Mouse (Mus musculus): ENCODE measurements around the gene Sit1. TPM values are rescaled to one million over a fixed set of nuclear protein-coding genes. Genes with fewer than 3 reads are reported as not detected.

The Sit1 gene
- polyA plus RNA-seq, 1 experiment, result not detected

DNA sequence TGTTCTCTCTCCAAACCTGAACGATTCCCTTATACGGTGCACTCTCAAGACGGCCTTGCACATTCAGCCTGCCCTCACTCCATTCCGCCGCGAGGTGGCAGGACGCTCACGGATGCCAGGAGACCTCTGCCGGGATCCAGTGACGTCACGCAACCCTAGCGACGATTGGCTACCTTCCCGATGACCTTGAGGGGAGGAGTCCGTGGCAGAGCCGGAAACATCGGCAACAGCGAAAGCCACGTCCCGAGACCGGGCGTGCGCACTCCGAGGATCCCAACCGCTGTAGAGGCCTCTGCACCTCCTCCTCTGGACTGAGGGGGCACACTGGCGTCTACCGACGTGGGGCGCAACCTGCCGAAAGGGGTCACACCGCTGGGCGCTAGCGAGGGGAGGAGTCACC, 41.5 kb downstream of the Sit1 start:
- Histone ChIP-seq H3K4me3 (replicated peaks; ENCODE audit: control insufficient read depth, low read depth, low read length) (peak overlapping the region; percentile 75), H3K4me1 (ENCODE audit: control insufficient read depth, insufficient read depth, low read length) (no peaks in the 10 kb centered on the region), H3K27ac (ENCODE audit: control insufficient read depth, insufficient read depth, low read depth, low read length, poor library complexity) (peak overlapping the region; percentile 79)
- 1% methylated on average over 33 of the region's 33 CpGs for WGBS
- TF ChIP-seq POLR2A (IDR thresholded peaks at IDR 0.05; ENCODE audit: borderline replicate concordance, control insufficient read depth, low read depth, low read length), result peak; percentile 91; the same call in 1 of the 2 replicates
- peak; percentile 99 for TF ChIP-seq CTCF (IDR thresholded peaks at IDR 0.05; ENCODE audit: control insufficient read depth, insufficient read depth, low read length)

DNA sequence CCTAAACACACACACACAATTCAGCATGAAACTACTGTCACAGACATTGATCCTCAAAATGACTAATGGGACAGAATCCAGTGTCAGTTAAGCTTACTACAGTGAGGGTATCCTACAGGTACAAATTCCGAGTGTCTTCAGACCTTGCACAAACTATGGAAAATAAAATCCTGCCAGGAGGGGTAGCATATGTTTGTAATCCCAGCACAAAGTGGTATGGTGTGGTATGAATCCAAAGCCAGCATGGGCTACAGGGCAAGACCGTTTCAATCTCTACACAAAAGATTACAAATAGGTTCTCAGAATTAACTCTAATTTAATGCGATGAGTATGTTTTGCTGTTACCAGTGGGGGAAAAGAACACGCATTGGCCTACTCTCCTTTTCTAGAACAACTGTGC, 41.9 kb downstream of the Sit1 start, which contains the start of gene Tesk1:
Tesk1 (plus strand) TSS at position 301 of the 400 bp plus-strand sequence.
- H3K4me1 ChIP-seq (ENCODE audit: control insufficient read depth, insufficient read depth, low read length), result no peaks in the 10 kb centered on the region
- H3K4me3 ChIP-seq (replicated peaks; ENCODE audit: control insufficient read depth, low read depth, low read length), result peak within 1 kb of the TSS; percentile 75
- 34% methylated on average over 4 of the region's 4 CpGs for WGBS
- no peak for TF ChIP-seq POLR2A (IDR thresholded peaks at IDR 0.05; ENCODE audit: borderline replicate concordance, control insufficient read depth, low read depth, low read length)
- TF ChIP-seq CTCF (IDR thresholded peaks at IDR 0.05; ENCODE audit: control insufficient read depth, insufficient read depth, low read length), result no peak
- peak within 1 kb of the TSS; percentile 79 for H3K27ac ChIP-seq (ENCODE audit: control insufficient read depth, insufficient read depth, low read depth, low read length, poor library complexity)

DNA sequence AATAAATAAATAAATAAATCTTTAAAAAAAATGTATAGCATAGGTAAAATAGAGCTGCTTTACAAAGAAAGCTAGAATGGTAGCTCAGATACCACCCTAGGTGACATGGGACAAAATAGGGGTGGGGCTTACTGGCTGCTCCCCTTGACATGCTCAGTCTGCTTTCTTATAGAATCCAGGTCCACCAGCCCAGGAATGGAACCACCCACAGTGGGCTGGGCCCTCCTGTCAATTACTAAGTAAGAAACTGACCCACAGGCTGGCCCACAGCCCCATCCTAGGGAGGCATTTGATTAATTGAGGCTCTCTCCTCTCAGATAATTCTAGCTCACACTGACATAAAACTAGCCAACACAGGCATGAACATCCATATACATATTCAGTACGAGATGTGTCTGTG, 50.7 kb downstream of the Sit1 start:
- no peak for TF ChIP-seq CTCF (IDR thresholded peaks at IDR 0.05; ENCODE audit: control insufficient read depth, insufficient read depth, low read length)
- no peak for TF ChIP-seq POLR2A (IDR thresholded peaks at IDR 0.05; ENCODE audit: borderline replicate concordance, control insufficient read depth, low read depth, low read length)
- H3K4me3 ChIP-seq (replicated peaks; ENCODE audit: control insufficient read depth, low read depth, low read length), result no peak overlapping the region
- H3K4me1 ChIP-seq (ENCODE audit: control insufficient read depth, insufficient read depth, low read length), result no peaks in the 10 kb centered on the region
- WGBS, result 85% methylated on average over 1 of the region's 1 CpGs
- no peak overlapping the region for H3K27ac ChIP-seq (ENCODE audit: control insufficient read depth, insufficient read depth, low read depth, low read length, poor library complexity)

Other genes starting within 250 kb of the Sit1 start
- not detected in 2 replicates for gene Atp8b5, start 216.6 kb downstream of the Sit1 start, polyA plus RNA-seq (2011; ENCODE audit: insufficient read depth, insufficient read length, low replicate concordance, missing spikeins)
- gene Rusc2, start 101.8 kb downstream of the Sit1 start, polyA plus RNA-seq (2011; ENCODE audit: insufficient read depth, insufficient read length, low replicate concordance, missing spikeins), result 3.4 and 14.7 TPM in 2 replicates
- gene Fam166b, start 54.6 kb downstream of the Sit1 start, polyA plus RNA-seq (2011; ENCODE audit: insufficient read depth, insufficient read length, low replicate concordance, missing spikeins), result not detected in 2 replicates
- gene Tesk1, start 41.8 kb downstream of the Sit1 start, polyA plus RNA-seq (2011; ENCODE audit: insufficient read depth, insufficient read length, low replicate concordance, missing spikeins), result 2.7 and 6.0 TPM in 2 replicates
- gene Cd72, start 29.1 kb downstream of the Sit1 start, polyA plus RNA-seq (2011; ENCODE audit: insufficient read depth, insufficient read length, low replicate concordance, missing spikeins), result 186 and 275 TPM in 2 replicates
- gene Ccdc107, start 9.2 kb upstream of the Sit1 start, polyA plus RNA-seq (2011; ENCODE audit: insufficient read depth, insufficient read length, low replicate concordance, missing spikeins), result 37.7 and 76.5 TPM in 2 replicates
- gene Arhgef39, start 16.0 kb upstream of the Sit1 start, polyA plus RNA-seq (2011; ENCODE audit: insufficient read depth, insufficient read length, low replicate concordance, missing spikeins), result 88.6 and 105 TPM in 2 replicates
- gene Car9, start 23.2 kb upstream of the Sit1 start, polyA plus RNA-seq (2011; ENCODE audit: insufficient read depth, insufficient read length, low replicate concordance, missing spikeins), result 1.5 TPM in 1 of 2 replicates, not detected in the other
- gene Tpm2, start 40.0 kb upstream of the Sit1 start, polyA plus RNA-seq (2011; ENCODE audit: insufficient read depth, insufficient read length, low replicate concordance, missing spikeins), result 60.9 and 83.6 TPM in 2 replicates
- gene Creb3, start 78.6 kb upstream of the Sit1 start, polyA plus RNA-seq (2011; ENCODE audit: insufficient read depth, insufficient read length, low replicate concordance, missing spikeins), result 10.5 and 20.9 TPM in 2 replicates
- gene Tln1, start 79.0 kb upstream of the Sit1 start, polyA plus RNA-seq (2011; ENCODE audit: insufficient read depth, insufficient read length, low replicate concordance, missing spikeins), result 394 and 621 TPM in 2 replicates
- gene Rgp1, start 95.0 kb upstream of the Sit1 start, polyA plus RNA-seq (2011; ENCODE audit: insufficient read depth, insufficient read length, low replicate concordance, missing spikeins), result 20.1 and 43.5 TPM in 2 replicates
- gene Gba2, start 95.1 kb upstream of the Sit1 start, polyA plus RNA-seq (2011; ENCODE audit: insufficient read depth, insufficient read length, low replicate concordance, missing spikeins), result 16.5 and 29.8 TPM in 2 replicates
- not detected in 2 replicates for gene Msmp, start 100.8 kb upstream of the Sit1 start, polyA plus RNA-seq (2011; ENCODE audit: insufficient read depth, insufficient read length, low replicate concordance, missing spikeins)
- 2.0 and 3.7 TPM in 2 replicates for gene Npr2, start 148.2 kb upstream of the Sit1 start, polyA plus RNA-seq (2011; ENCODE audit: insufficient read depth, insufficient read length, low replicate concordance, missing spikeins)
- gene Spag8, start 169.9 kb upstream of the Sit1 start, polyA plus RNA-seq (2011; ENCODE audit: insufficient read depth, insufficient read length, low replicate concordance, missing spikeins), result 3.0 TPM in 1 of 2 replicates, not detected in the other
- 40.6 and 53.3 TPM in 2 replicates for gene Hint2, start 172.7 kb upstream of the Sit1 start, polyA plus RNA-seq (2011; ENCODE audit: insufficient read depth, insufficient read length, low replicate concordance, missing spikeins)
- 1.7 and 1.8 TPM in 2 replicates for gene Tmem8b, start 185.2 kb upstream of the Sit1 start, polyA plus RNA-seq (2011; ENCODE audit: insufficient read depth, insufficient read length, low replicate concordance, missing spikeins)
- not detected in 2 replicates for gene Fam221b, start 185.4 kb upstream of the Sit1 start, polyA plus RNA-seq (2011; ENCODE audit: insufficient read depth, insufficient read length, low replicate concordance, missing spikeins)
- gene Olfr70, start 217.1 kb upstream of the Sit1 start, polyA plus RNA-seq (2011; ENCODE audit: insufficient read depth, insufficient read length, low replicate concordance, missing spikeins), result not detected in 2 replicates
- gene Olfr71, start 226.5 kb upstream of the Sit1 start, polyA plus RNA-seq (2011; ENCODE audit: insufficient read depth, insufficient read length, low replicate concordance, missing spikeins), result not detected in 2 replicates
- gene Hrct1, start 243.5 kb upstream of the Sit1 start, polyA plus RNA-seq (2011; ENCODE audit: insufficient read depth, insufficient read length, low replicate concordance, missing spikeins), result 3.1 and 6.3 TPM in 2 replicates
- 0.63 and 0.80 TPM in 2 replicates for gene Spaar, start 246.3 kb upstream of the Sit1 start, polyA plus RNA-seq (2011; ENCODE audit: insufficient read depth, insufficient read length, low replicate concordance, missing spikeins)